ENCODE assay signal across 13 mouse cellular contexts in the genomic region with DNA sequence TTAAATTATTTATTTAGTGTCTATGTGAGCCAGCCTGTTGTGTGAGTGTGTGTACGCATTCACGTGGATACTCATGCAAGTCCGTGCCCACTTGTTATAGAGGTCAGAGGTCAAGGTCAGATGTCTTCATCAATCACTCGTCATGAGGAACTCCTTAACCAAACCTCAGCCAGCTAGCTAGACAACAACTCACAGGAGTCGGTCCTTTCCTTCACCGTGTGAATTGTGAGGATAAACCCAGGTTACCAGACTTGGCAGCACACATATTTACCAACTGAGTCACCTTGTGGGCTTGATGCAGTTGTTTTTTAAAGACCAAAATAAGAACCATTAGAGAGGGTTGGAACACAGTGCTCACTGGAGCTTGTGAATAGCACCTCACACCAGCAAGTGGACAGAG. TPM values are rescaled to one million over a fixed set of nuclear protein-coding genes. Genes with fewer than 3 reads are reported as not detected.
DNase-seq lines count a peak whose midpoint lies in the region; ATAC-seq lines count a peak whose summit lies in the region.
"Had no signal": no experiment of that assay in that cellular context is flagged by ENCODE, and none has a peak within 500 bp of the region (broad histone marks: within the 10 kb centered on the region; RNA-seq: fewer than 3 reads in every experiment).

No protein-coding gene starts in this region.

- ATAC-seq in liver, embryonic 11.5 days (replicated peaks; ENCODE audit: low FRiP score) = no peak
- ATAC-seq in liver, embryonic 12.5 days = no peak

- no peak overlapping the region for H3K9ac ChIP-seq in liver, embryonic 11.5 days (ENCODE audit: low read depth, low read length)
- no peak overlapping the region for H3K9ac ChIP-seq in liver, embryonic 12.5 days
- H3K9ac ChIP-seq: hindbrain, embryonic 13.5 days; limb, embryonic 13.5 days had no signal

- 48% methylated on average over 6 of the region's 6 CpGs for WGBS in liver, embryonic 11.5 days
- WGBS in liver, embryonic 12.5 days (ENCODE audit: insufficient replicate concordance) = 54% methylated on average over 6 of the region's 6 CpGs

- no peaks in the 10 kb centered on the region for H3K27me3 ChIP-seq in liver, embryonic 11.5 days (replicated peaks; ENCODE audit: control insufficient read depth, insufficient read depth, low read length)
- no peaks in the 10 kb centered on the region for H3K27me3 ChIP-seq in liver, embryonic 12.5 days (replicated peaks)
- H3K27me3 ChIP-seq: hindbrain, embryonic 13.5 days; limb, embryonic 13.5 days had no signal

- H3K9me3 ChIP-seq in liver, embryonic 11.5 days (ENCODE audit: control insufficient read depth, low read length) = peaks cover 2% of the 10 kb centered on the region; the same call in 1 of the 2 replicates
- peaks cover 6% of the 10 kb centered on the region for H3K9me3 ChIP-seq in liver, embryonic 12.5 days (replicated peaks)
- H3K9me3 ChIP-seq: hindbrain, embryonic 13.5 days had no signal

- H3K4me1 ChIP-seq in liver, embryonic 11.5 days (replicated peaks; ENCODE audit: control insufficient read depth, insufficient read depth, low read length) = peaks cover 22% of the 10 kb centered on the region
- H3K4me1 ChIP-seq in liver, embryonic 12.5 days = peaks cover 29% of the 10 kb centered on the region

- peak overlapping the region; percentile 27 for H3K4me2 ChIP-seq in liver, embryonic 11.5 days
- H3K4me2 ChIP-seq in liver, embryonic 12.5 days = no peak overlapping the region
- H3K4me2 ChIP-seq: hindbrain, embryonic 13.5 days; limb, embryonic 13.5 days had no signal

- H3K4me3 ChIP-seq in liver, embryonic 11.5 days (ENCODE audit: low read depth, low read length) = no peak overlapping the region
- no peak overlapping the region for H3K4me3 ChIP-seq in liver, embryonic 12.5 days
- H3K4me3 ChIP-seq: hindbrain, embryonic 13.5 days; limb, embryonic 13.5 days had no signal

- no peaks in the 10 kb centered on the region for H3K36me3 ChIP-seq in liver, embryonic 11.5 days (ENCODE audit: control insufficient read depth, insufficient read depth, low read length)
- no peaks in the 10 kb centered on the region for H3K36me3 ChIP-seq in liver, embryonic 12.5 days
- H3K36me3 ChIP-seq: hindbrain, embryonic 13.5 days; limb, embryonic 13.5 days had no signal

- no peak for DNase-seq in liver, embryonic 11.5 days (ENCODE audit: low spot score)
- DNase-seq in liver = no peak
- DNase-seq in Muller cell, postnatal 12 days (ENCODE audit: inconsistent ontology term) = peak; percentile 49
- peak; percentile 84 for DNase-seq in embryo, embryonic 10.5 days (ENCODE audit: low spot score)
- no peak for DNase-seq in cerebellum, postnatal 10 days
- DNase-seq in thymus, postnatal 0 days (ENCODE audit: low spot score) = no peak
- DNase-seq: adrenal gland, postnatal 36 days; cerebellum, adult 9-11 months; heart, adult 11 months; lung, postnatal 4 days had no signal

- H3K27ac ChIP-seq in liver, embryonic 11.5 days (ENCODE audit: low read depth, low read length) = peak overlapping the region; percentile 71; the same call in 1 of the 2 replicates
- 0 out of 2 replicates have a peak overlapping the region, but pooled peaks have one; percentile 67 for H3K27ac ChIP-seq in liver, embryonic 12.5 days

RNA-seq across cellular contexts. Expression of a gene that starts 42.8 kb away (rescaled TPM):
- polyA plus RNA-seq in liver, embryonic 11.5 days (2014; fragmentation: Nextera tagmentation; extraction: Ambion mirVana) = 0.40 and 0.75 TPM in 2 replicates
- polyA plus RNA-seq in liver, embryonic 12.5 days (2016; fragmentation: Nextera tagmentation; extraction: Ambion mirVana) = 0.18 and 0.19 TPM in 2 replicates
- 0.90 and 1.1 TPM in 2 replicates for polyA plus RNA-seq in thymus, postnatal 0 days (2015; fragmentation: Nextera tagmentation; extraction: Ambion mirVana)

RNA-seq across cellular contexts. Expression of a gene that starts 46.9 kb away (rescaled TPM):
- 75.9 and 85.2 TPM in 2 replicates for polyA plus RNA-seq in liver, embryonic 11.5 days (2014; fragmentation: Nextera tagmentation; extraction: Ambion mirVana)
- 45.4 and 48.6 TPM in 2 replicates for polyA plus RNA-seq in liver, embryonic 12.5 days (2016; fragmentation: Nextera tagmentation; extraction: Ambion mirVana)
- 48.5 and 50.4 TPM in 2 replicates for polyA plus RNA-seq in thymus, postnatal 0 days (2015; fragmentation: Nextera tagmentation; extraction: Ambion mirVana)

Comparison
In these comparisons a context has a peak if more than half of its experiments do, and no peak if none do; other contexts are left out.
1. DNase-seq: peak in Muller cell, postnatal 12 days (single experiment) and embryo, embryonic 10.5 days (single experiment); none in liver, embryonic 11.5 days (single experiment), liver (single experiment), cerebellum, postnatal 10 days (0 of 2) and thymus, postnatal 0 days (single experiment).